In genomic region chr10:93763074-93763473, GRCm38 (mm10) we compare ENCODE assay signal across 10 mouse cellular contexts.
DNase-seq lines count a peak whose midpoint lies in the region; ATAC-seq and TF ChIP-seq lines count a peak whose summit lies in the region.
"Had no signal": no experiment of that assay in that cellular context is flagged by ENCODE, and none has a peak within 500 bp of the region (broad histone marks: within the 10 kb centered on the region; RNA-seq: fewer than 3 reads in every experiment).

No protein-coding gene starts in this region.

- no peaks in the 10 kb centered on the region for H3K9me3 ChIP-seq in heart, embryonic 12.5 days (replicated peaks)
- H3K9me3 ChIP-seq in kidney, postnatal 0 days (replicated peaks; ENCODE audit: low read length), result no peaks in the 10 kb centered on the region
- no peaks in the 10 kb centered on the region for H3K9me3 ChIP-seq in neural tube, embryonic 11.5 days (ENCODE audit: control insufficient read depth, low read length)
- H3K9me3 ChIP-seq: embryonic facial prominence, embryonic 15.5 days had no signal

- TF ChIP-seq CTCF in kidney, postnatal 0 days (IDR thresholded peaks at IDR 0.05; ENCODE audit: low read depth), result peak; percentile 80

- no peak overlapping the region for H3K27ac ChIP-seq in heart, embryonic 12.5 days (ENCODE audit: poor library complexity, severe bottlenecking)
- H3K27ac ChIP-seq in kidney, postnatal 0 days, result no peak overlapping the region
- H3K27ac ChIP-seq in neural tube, embryonic 11.5 days (ENCODE audit: low read depth, low read length), result no peak overlapping the region
- H3K27ac ChIP-seq: embryonic facial prominence, embryonic 15.5 days; macrophage had no signal

- ATAC-seq in heart, embryonic 12.5 days (ENCODE audit: insufficient number of reproducible peaks, low FRiP score), result no peak
- ATAC-seq in CD4-positive, CD25-positive, alpha-beta regulatory T cell, adult 4 months, result peak; percentile 77
- ATAC-seq in kidney, postnatal 0 days (replicated peaks; ENCODE audit: low FRiP score, low read depth), result no peak
- no peak for ATAC-seq in neural tube, embryonic 11.5 days (ENCODE audit: insufficient read depth, low FRiP score, low TSS enrichment)

- intact Hi-C loops in left cerebral cortex, postnatal 36 days (cut with DNase I), result loop anchor here (5.0 kb wide), 1 partner anchor 151 kb away; no protein-coding TSS in a partner anchor
- intact Hi-C loops in left cerebral cortex, postnatal 25 days (cut with DNase I), result loop anchor here (5.0 kb wide), 1 partner anchor 151 kb away; no protein-coding TSS in a partner anchor

- no peaks in the 10 kb centered on the region for H3K27me3 ChIP-seq in heart, embryonic 12.5 days (replicated peaks)
- no peaks in the 10 kb centered on the region for H3K27me3 ChIP-seq in kidney, postnatal 0 days (ENCODE audit: insufficient read depth, low read length)
- no peaks in the 10 kb centered on the region for H3K27me3 ChIP-seq in neural tube, embryonic 11.5 days (ENCODE audit: control insufficient read depth, insufficient read depth, low read length)
- H3K27me3 ChIP-seq: embryonic facial prominence, embryonic 15.5 days had no signal

- no peak overlapping the region for H3K4me2 ChIP-seq in heart, embryonic 12.5 days
- H3K4me2 ChIP-seq in kidney, postnatal 0 days (ENCODE audit: low read length), result no peak overlapping the region
- no peak overlapping the region for H3K4me2 ChIP-seq in neural tube, embryonic 11.5 days (ENCODE audit: low read depth)
- H3K4me2 ChIP-seq: embryonic facial prominence, embryonic 15.5 days had no signal

- H3K4me1 ChIP-seq in heart, embryonic 12.5 days (replicated peaks), result no peaks in the 10 kb centered on the region
- no peaks in the 10 kb centered on the region for H3K4me1 ChIP-seq in kidney, postnatal 0 days (replicated peaks; ENCODE audit: insufficient read depth, low read length)
- no peaks in the 10 kb centered on the region for H3K4me1 ChIP-seq in neural tube, embryonic 11.5 days (ENCODE audit: control insufficient read depth, insufficient read depth, low read length)
- H3K4me1 ChIP-seq: embryonic facial prominence, embryonic 15.5 days had no signal

- no peak overlapping the region for H3K9ac ChIP-seq in heart, embryonic 12.5 days
- no peak overlapping the region for H3K9ac ChIP-seq in kidney, postnatal 0 days (ENCODE audit: low read depth, low read length)
- no peak overlapping the region for H3K9ac ChIP-seq in neural tube, embryonic 11.5 days (ENCODE audit: low read length)
- H3K9ac ChIP-seq: embryonic facial prominence, embryonic 15.5 days had no signal

- H3K4me3 ChIP-seq in heart, embryonic 12.5 days, result no peak overlapping the region
- H3K4me3 ChIP-seq in kidney, postnatal 0 days (replicated peaks; ENCODE audit: low read depth, low read length), result no peak overlapping the region
- H3K4me3 ChIP-seq in neural tube, embryonic 11.5 days (ENCODE audit: low read depth, low read length), result no peak overlapping the region
- H3K4me3 ChIP-seq: embryonic facial prominence, embryonic 15.5 days had no signal

- peak; percentile 53 for DNase-seq in heart, postnatal 4 days
- peak; percentile 42 for DNase-seq in adrenal gland, adult 2 months
- no peak for DNase-seq in kidney, postnatal 0 days (ENCODE audit: low spot score)
- peak; percentile 28 for DNase-seq in neural tube, embryonic 11.5 days (ENCODE audit: low spot score)
- no peak for DNase-seq in left cerebral cortex, postnatal 36 days (ENCODE audit: low spot score in 2 of 2)
- DNase-seq in left cerebral cortex, postnatal 25 days (ENCODE audit: low spot score in 2 of 2), result no peak

- WGBS in heart, embryonic 12.5 days, result 22% methylated on average over 5 of the region's 5 CpGs
- WGBS in kidney, postnatal 0 days, result 28% methylated on average over 5 of the region's 5 CpGs
- 34% methylated on average over 5 of the region's 5 CpGs for WGBS in neural tube, embryonic 11.5 days

- no peaks in the 10 kb centered on the region for H3K36me3 ChIP-seq in heart, embryonic 12.5 days
- H3K36me3 ChIP-seq in kidney, postnatal 0 days (ENCODE audit: insufficient read depth, low read length), result no peaks in the 10 kb centered on the region
- no peaks in the 10 kb centered on the region for H3K36me3 ChIP-seq in neural tube, embryonic 11.5 days (ENCODE audit: control insufficient read depth, insufficient read depth, low read length)
- H3K36me3 ChIP-seq: embryonic facial prominence, embryonic 15.5 days had no signal

Comparison
In these comparisons a context has a peak if more than half of its experiments do, and no peak if none do; other contexts are left out.
1. DNase-seq: peak in heart, postnatal 4 days (single experiment), adrenal gland, adult 2 months (single experiment) and neural tube, embryonic 11.5 days (single experiment); none in kidney, postnatal 0 days (single experiment), left cerebral cortex, postnatal 36 days (0 of 2) and left cerebral cortex, postnatal 25 days (0 of 2).